Mouse (Mus musculus) c-Kit-positive CD71-positive TER-119-positive erythroid progenitor cells, embryonic 14.5 days (primary cell): ENCODE measurements around the gene Phlpp2.
"Not testable (repeated sequence)": the region's sequence is repeated elsewhere in the genome, so short reads cannot be mapped to it uniquely, and the experiment has no call there.

Experiments
- DNase-seq: peaks from one replicate; pipeline ENCODE4 v3.0.0-alpha.2; 2013; ENCODE audit warnings: low spot score

Phlpp2 gene

GRCm38 (mm10) chr8:109868003-109868679 lies at the start of gene Phlpp2:
Gene Phlpp2, plus strand, starts transcription at chr8:109868542.
- peak; percentile 95 for DNase-seq

- DNase-seq: no peak
Observed at GRCm38 (mm10) chr8:109823561-109823960, 44.8 kb upstream of the Phlpp2 start.

GRCm38 (mm10) chr8:109839822-109840221 lies 28.5 kb upstream of the Phlpp2 start:
- no peak for DNase-seq

GRCm38 (mm10) chr8:109842468-109842867 lies 25.9 kb upstream of the Phlpp2 start:
- DNase-seq: no peak

GRCm38 (mm10) chr8:109847866-109848265 lies 20.5 kb upstream of the Phlpp2 start:
- no peak for DNase-seq

- DNase-seq: no peak
Observed at GRCm38 (mm10) chr8:109848981-109849380, 19.4 kb upstream of the Phlpp2 start.

GRCm38 (mm10) chr8:109853423-109853822 lies 14.9 kb upstream of the Phlpp2 start:
- DNase-seq: peak; percentile 84

- DNase-seq: no peak
Observed at GRCm38 (mm10) chr8:109854522-109854921, 13.8 kb upstream of the Phlpp2 start.

- no peak for DNase-seq
Observed at GRCm38 (mm10) chr8:109855451-109855850, 12.9 kb upstream of the Phlpp2 start.

- no peak for DNase-seq
Observed at GRCm38 (mm10) chr8:109863398-109863797, 4.9 kb upstream of the Phlpp2 start.

- DNase-seq: peak; percentile 86
Observed at GRCm38 (mm10) chr8:109864798-109865197, 3.5 kb upstream of the Phlpp2 start.

GRCm38 (mm10) chr8:109865536-109865935 lies 2.8 kb upstream of the Phlpp2 start:
- DNase-seq: no peak

- no peak for DNase-seq
Observed at GRCm38 (mm10) chr8:109866690-109867089, 1.7 kb upstream of the Phlpp2 start.

GRCm38 (mm10) chr8:109868680-109869361 lies 479 bp downstream of the Phlpp2 start:
- DNase-seq: no peak

GRCm38 (mm10) chr8:109871056-109871455 lies 2.7 kb downstream of the Phlpp2 start:
- DNase-seq: no peak

- DNase-seq: not testable (repeated sequence)
Observed at GRCm38 (mm10) chr8:109873800-109874199, 5.5 kb downstream of the Phlpp2 start.

- DNase-seq: no peak
Observed at GRCm38 (mm10) chr8:109880012-109880662, 11.8 kb downstream of the Phlpp2 start.

- DNase-seq: no peak
Observed at GRCm38 (mm10) chr8:109885294-109885693, 17.0 kb downstream of the Phlpp2 start.

GRCm38 (mm10) chr8:109889211-109889610 lies 20.9 kb downstream of the Phlpp2 start:
- no peak for DNase-seq

- DNase-seq: no peak
Observed at GRCm38 (mm10) chr8:109890794-109891585, 22.6 kb downstream of the Phlpp2 start.

GRCm38 (mm10) chr8:109894636-109895035 lies 26.3 kb downstream of the Phlpp2 start:
- DNase-seq: no peak

- DNase-seq: no peak
Observed at GRCm38 (mm10) chr8:109895355-109895754, 27.0 kb downstream of the Phlpp2 start.
